Mouse (Mus musculus) ovary, postnatal 36 days (tissue): ENCODE results near the gene Srsf5.
A peak's percentile ranks its signal among the peaks of the same experiment; 100 is the strongest.
"Not testable (repeated sequence)": the region's sequence is repeated elsewhere in the genome, so short reads cannot be mapped to it uniquely, and the experiment has no call there.

ENCODE experiments used
- DNase-seq: peaks from one replicate; pipeline ENCODE4 v3.0.0; 2022; ENCODE audit warnings: low spot score, mixed read lengths

Gene Srsf5

GRCm38 (mm10) chr12:80949603-80950002, 4.3 kb downstream of the Srsf5 start:
- DNase-seq = not testable (repeated sequence)

- DNase-seq = no peak
These were observed 6.4 kb downstream of the Srsf5 start for GRCm38 (mm10) chr12:80951640-80952219.

GRCm38 (mm10) chr12:80952526-80952925, 7.2 kb downstream of the Srsf5 start:
- no peak for DNase-seq

GRCm38 (mm10) chr12:80956039-80956438, 10.7 kb downstream of the Srsf5 start:
- no peak for DNase-seq

- DNase-seq = no peak
These were observed 12.7 kb downstream of the Srsf5 start for GRCm38 (mm10) chr12:80957961-80958360.

- no peak for DNase-seq
These were observed 17.3 kb downstream of the Srsf5 start for GRCm38 (mm10) chr12:80962566-80962965.

GRCm38 (mm10) chr12:80966059-80966838, 20.9 kb downstream of the Srsf5 start:
- DNase-seq = no peak

- no peak for DNase-seq
These were observed 22.6 kb downstream of the Srsf5 start for GRCm38 (mm10) chr12:80967918-80968317.

- DNase-seq = no peak
These were observed 23.3 kb downstream of the Srsf5 start, which contains the start of gene Slc10a1 for GRCm38 (mm10) chr12:80968605-80969004. Gene Slc10a1, minus strand, starts transcription at chr12:80968705.

- DNase-seq = no peak
These were observed 24.9 kb downstream of the Srsf5 start for GRCm38 (mm10) chr12:80970181-80970705.

- no peak for DNase-seq
These were observed 26.5 kb downstream of the Srsf5 start for GRCm38 (mm10) chr12:80971756-80972155.

GRCm38 (mm10) chr12:80975939-80976671, 30.8 kb downstream of the Srsf5 start:
- DNase-seq = no peak

- DNase-seq = peak; percentile 62
These were observed 37.0 kb downstream of the Srsf5 start for GRCm38 (mm10) chr12:80982326-80982725.

- DNase-seq = peak; percentile 2
These were observed 38.4 kb downstream of the Srsf5 start for GRCm38 (mm10) chr12:80983695-80984094.

GRCm38 (mm10) chr12:80986628-80987027, 41.3 kb downstream of the Srsf5 start:
- no peak for DNase-seq

- DNase-seq = no peak
These were observed 43.0 kb downstream of the Srsf5 start for GRCm38 (mm10) chr12:80988286-80988685.

- DNase-seq = no peak
These were observed 45.7 kb downstream of the Srsf5 start for GRCm38 (mm10) chr12:80990901-80991445.

GRCm38 (mm10) chr12:80991806-80992205, 46.5 kb downstream of the Srsf5 start:
- DNase-seq = no peak

- DNase-seq = peak; percentile 26
These were observed 47.3 kb downstream of the Srsf5 start for GRCm38 (mm10) chr12:80992540-80993122.

- no peak for DNase-seq
These were observed 48.5 kb downstream of the Srsf5 start for GRCm38 (mm10) chr12:80993773-80994172.

- DNase-seq = no peak
These were observed 50.0 kb downstream of the Srsf5 start for GRCm38 (mm10) chr12:80995326-80995725.

- DNase-seq = no peak
These were observed 52.3 kb downstream of the Srsf5 start for GRCm38 (mm10) chr12:80997652-80998051.
